Mouse (Mus musculus): ENCODE results near the gene Ccnf.

DNA sequence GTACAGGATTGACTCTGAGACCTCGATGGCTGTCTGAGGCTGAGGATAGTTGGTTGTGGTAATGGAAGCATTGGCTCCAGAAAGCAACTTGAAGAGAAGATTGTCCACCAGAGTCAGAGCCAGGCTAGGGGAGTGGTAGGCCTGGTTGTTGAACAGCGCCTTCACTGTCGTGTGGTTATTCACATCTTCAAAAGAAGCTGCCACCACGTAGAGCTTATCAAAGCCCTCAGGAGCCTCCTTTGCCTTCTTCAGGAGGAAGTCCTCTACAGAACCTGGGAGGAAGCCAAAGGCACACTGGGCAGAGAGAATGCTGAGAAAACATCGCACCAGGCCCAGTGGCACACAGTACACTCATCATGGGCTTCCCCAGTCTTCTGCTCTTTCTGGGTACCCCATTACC is 38.1 kb upstream of the Ccnf start:
- TF ChIP-seq CTCF (IDR thresholded peaks at IDR 0.05; ENCODE audit: low read depth, low read length) (no peak), POLR2A (IDR thresholded peaks at IDR 0.05; ENCODE audit: extremely low read depth, insufficient read depth, low read length) (no peak)
